Mouse (Mus musculus): ENCODE measurements at regions not wholly inside any gene's neighbourhood (a gene's known extent, or its start where the extent isn't known, plus 50 kb on each side); places are given as distances from the start of the nearest gene placed in this dataset.

DNA sequence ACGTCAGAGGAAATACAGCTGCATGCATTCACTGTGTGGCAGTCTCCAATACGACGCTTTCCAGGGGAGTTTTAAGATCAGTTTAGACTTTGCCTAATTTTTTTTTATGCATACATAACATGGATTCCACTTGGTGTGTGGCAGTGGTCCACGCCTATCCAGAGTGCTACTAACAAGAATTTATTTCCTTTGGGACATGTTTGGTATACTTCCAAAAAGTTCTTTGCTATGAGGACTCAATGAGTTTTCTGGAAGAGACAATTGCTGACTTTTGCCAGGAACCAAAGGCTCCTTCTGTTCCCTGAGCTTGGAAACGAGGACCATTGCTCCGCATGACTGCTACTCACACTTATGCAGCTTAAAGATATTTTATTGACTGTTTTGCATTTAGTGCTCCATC, 59.2 kb downstream of the Marcks start:
- Histone ChIP-seq H3K4me2 (no peak overlapping the region), H3K4me1 (peaks cover 27% of the 10 kb centered on the region), H3K27me3 (no peaks in the 10 kb centered on the region), H3K27ac (no peak overlapping the region), H3K9ac (no peak overlapping the region), H3K4me3 (no peak overlapping the region), H3K9me3 (replicated peaks) (no peaks in the 10 kb centered on the region), H3K36me3 (ENCODE audit: poor library complexity, severe bottlenecking) (no peaks in the 10 kb centered on the region)
- ATAC-seq = no peak
- 86% methylated on average over 6 of the region's 6 CpGs for WGBS

DNA sequence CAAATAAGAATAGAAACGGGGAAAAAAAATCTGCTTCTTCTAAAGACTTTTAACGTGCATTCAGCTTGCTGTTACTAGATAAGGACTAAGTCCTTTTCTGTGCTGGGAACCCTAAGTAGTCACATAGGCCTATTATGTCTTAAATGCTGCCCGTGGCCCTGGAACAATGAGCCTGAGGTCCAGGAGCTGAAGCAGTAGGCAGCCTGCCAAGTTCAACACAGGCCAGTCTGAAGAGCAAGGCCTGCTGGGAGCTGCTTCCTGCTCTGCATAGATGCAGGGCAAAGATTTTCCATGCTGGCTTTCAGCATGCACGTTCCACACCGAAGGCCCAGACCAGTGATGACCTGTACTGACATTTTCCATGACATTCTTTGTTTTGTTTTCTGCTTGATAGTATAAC, 60.3 kb downstream of the Marcks start:
- Histone ChIP-seq H3K27me3 (no peaks in the 10 kb centered on the region), H3K27ac (peak overlapping the region; percentile 31; the same call in 1 of the 2 replicates), H3K36me3 (ENCODE audit: poor library complexity, severe bottlenecking) (no peaks in the 10 kb centered on the region), H3K4me1 (peaks cover 28% of the 10 kb centered on the region), H3K4me3 (no peak overlapping the region), H3K9me3 (replicated peaks) (no peaks in the 10 kb centered on the region), H3K4me2 (no peak overlapping the region), H3K9ac (no peak overlapping the region)
- 10% methylated on average over 5 of the region's 5 CpGs for WGBS
- ATAC-seq = peak; percentile 87

DNA sequence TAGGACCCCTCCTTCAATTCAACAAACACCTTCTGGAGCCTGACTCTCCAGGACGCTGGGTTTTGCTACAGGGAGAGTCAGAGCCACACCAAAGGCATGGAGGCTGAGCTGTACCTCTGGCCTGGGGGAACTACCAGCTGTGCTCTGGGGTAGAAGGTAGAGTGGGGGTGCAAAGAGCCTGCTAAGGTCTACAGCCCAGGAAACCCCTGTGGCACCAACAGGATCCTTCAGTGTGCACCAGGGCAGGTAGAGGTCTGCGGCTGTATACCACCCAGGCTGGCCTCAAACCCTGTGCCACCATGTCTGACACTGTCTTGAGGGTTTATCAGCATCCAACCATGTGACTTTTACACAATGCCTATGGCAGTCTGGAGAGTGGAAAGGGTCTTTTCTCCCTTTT, 61.0 kb downstream of the Marcks start:
- no peak overlapping the region for H3K4me3 ChIP-seq
- peaks cover 34% of the 10 kb centered on the region for H3K4me1 ChIP-seq
- 75% methylated on average over 2 of the region's 2 CpGs for WGBS
- peak overlapping the region; percentile 25; the same call in 1 of the 2 replicates for H3K27ac ChIP-seq
- peak; percentile 19; the same call in 1 of the 2 replicates for ATAC-seq
- no peaks in the 10 kb centered on the region for H3K36me3 ChIP-seq (ENCODE audit: poor library complexity, severe bottlenecking)
- no peak overlapping the region for H3K9ac ChIP-seq
- no peaks in the 10 kb centered on the region for H3K27me3 ChIP-seq
- no peaks in the 10 kb centered on the region for H3K9me3 ChIP-seq (replicated peaks)
- no peak overlapping the region for H3K4me2 ChIP-seq

DNA sequence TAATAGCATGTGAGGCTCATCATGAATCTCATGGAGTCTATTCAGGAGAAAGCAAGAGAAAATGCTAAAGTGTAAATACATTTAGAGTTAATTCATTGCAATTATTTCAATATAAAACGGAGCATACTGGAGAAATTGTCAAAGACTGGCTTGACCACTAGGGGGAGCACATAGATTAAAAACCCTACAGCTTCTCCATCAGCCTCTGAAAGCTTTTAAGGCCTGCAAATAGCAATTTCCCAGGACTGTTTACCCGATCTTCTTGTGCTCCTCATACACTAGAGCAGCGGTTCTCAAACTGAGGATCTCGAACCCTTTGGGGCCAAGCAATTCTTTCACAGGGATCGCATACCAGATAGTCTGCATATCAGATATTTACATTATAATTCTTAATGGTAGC, 65.9 kb downstream of the Marcks start:
- no peak overlapping the region for H3K9ac ChIP-seq
- no peak overlapping the region for H3K27ac ChIP-seq
- ATAC-seq = peak; percentile 84
- no peaks in the 10 kb centered on the region for H3K27me3 ChIP-seq
- no peak overlapping the region for H3K4me2 ChIP-seq
- H3K36me3 ChIP-seq (ENCODE audit: poor library complexity, severe bottlenecking) = no peaks in the 10 kb centered on the region
- 13% methylated on average over 5 of the region's 5 CpGs for WGBS
- peaks cover 18% of the 10 kb centered on the region for H3K4me1 ChIP-seq
- H3K4me3 ChIP-seq = no peak overlapping the region
- H3K9me3 ChIP-seq (replicated peaks) = no peaks in the 10 kb centered on the region

DNA sequence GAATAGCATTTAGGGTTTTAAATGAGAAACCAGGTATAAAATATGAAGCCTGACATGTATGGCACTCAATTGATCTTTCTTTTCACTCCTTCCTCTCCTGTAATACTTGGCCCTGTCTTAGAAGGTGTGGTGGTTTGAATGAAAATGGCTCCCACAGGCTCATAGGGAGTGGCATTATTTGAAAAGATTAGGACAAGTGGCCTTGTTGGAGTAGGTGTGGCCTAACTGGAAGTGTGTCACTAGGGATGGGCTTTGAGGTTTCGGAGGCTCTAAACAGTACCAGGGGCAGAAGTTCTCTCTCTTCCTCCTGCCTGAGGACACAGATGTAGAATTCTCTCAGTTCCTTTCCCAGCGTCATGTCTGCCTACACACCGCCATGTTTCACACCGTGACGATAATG, 66.7 kb downstream of the Marcks start:
- Histone ChIP-seq H3K27me3 (no peaks in the 10 kb centered on the region), H3K9me3 (replicated peaks) (no peaks in the 10 kb centered on the region), H3K36me3 (ENCODE audit: poor library complexity, severe bottlenecking) (no peaks in the 10 kb centered on the region), H3K4me3 (no peak overlapping the region), H3K9ac (no peak overlapping the region), H3K4me1 (peaks cover 11% of the 10 kb centered on the region), H3K4me2 (no peak overlapping the region), H3K27ac (no peak overlapping the region)
- WGBS = 89% methylated on average over 5 of the region's 5 CpGs
- ATAC-seq = peak; percentile 5; the same call in 1 of the 2 replicates

DNA sequence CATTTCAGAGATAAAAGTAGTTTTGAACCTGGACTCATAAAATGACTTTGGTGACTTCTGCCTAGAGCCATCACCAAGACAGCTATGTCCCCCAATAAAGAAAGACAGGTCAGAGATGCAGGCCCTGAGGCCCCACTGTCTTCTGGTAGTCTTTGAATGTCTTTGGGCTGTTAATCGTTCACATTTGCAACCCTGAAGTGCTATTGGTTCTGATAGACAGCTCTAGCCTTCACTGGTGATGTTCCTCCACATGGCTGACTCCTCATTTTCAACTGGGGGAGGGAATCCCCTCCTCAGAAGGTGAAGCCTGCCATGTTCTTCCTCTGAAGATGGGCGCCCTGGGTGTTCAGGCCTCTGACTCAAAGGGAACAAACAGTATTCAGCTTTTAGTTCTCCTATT, 67.3 kb downstream of the Marcks start:
- no peak overlapping the region for H3K27ac ChIP-seq

More for the DNA sequence above, 67.3 kb downstream of the Marcks start:
- Histone ChIP-seq H3K27me3 (no peaks in the 10 kb centered on the region), H3K9me3 (replicated peaks) (no peaks in the 10 kb centered on the region), H3K36me3 (ENCODE audit: poor library complexity, severe bottlenecking) (no peaks in the 10 kb centered on the region), H3K4me1 (peaks cover 6% of the 10 kb centered on the region), H3K4me2 (no peak overlapping the region), H3K4me3 (no peak overlapping the region), H3K9ac (no peak overlapping the region)
- WGBS = 90% methylated on average over 2 of the region's 2 CpGs
- ATAC-seq = no peak
